Mouse (Mus musculus) neural tube, embryonic 12.5 days (tissue): ENCODE data around the gene Mvd. TPM values are rescaled to one million over a fixed set of nuclear protein-coding genes. Genes with fewer than 3 reads are reported as not detected.

ENCODE experiments used
- ATAC-seq: fragments of 200-750 bp; cut with Nextera tagmentation; 2 replicates; pipeline ENCODE4 v1.8.0; 2017; ENCODE audit warnings: low read depth, mild to moderate bottlenecking, moderate TSS enrichment, moderate library complexity; ENCODE audit not compliant: low FRiP score
- H3K27ac ChIP-seq: fragments of 300-500 bp; sonication (generic); 2 replicates; pipeline ENCODE4 v1.5.1; 2016
- H3K27me3 ChIP-seq: fragments of 300-500 bp; sonication (generic); replicated peaks from 2 replicates; pipeline ENCODE4 v1.6.1; 2016; ENCODE audit warnings: mild to moderate bottlenecking
- H3K36me3 ChIP-seq: fragments of 300-500 bp; sonication (generic); 2 replicates; pipeline ENCODE4 v1.6.1; 2016; ENCODE audit warnings: mild to moderate bottlenecking
- H3K4me1 ChIP-seq: fragments of 300-500 bp; sonication (generic); 2 replicates; pipeline ENCODE4 v1.6.1; 2016
- H3K4me2 ChIP-seq: fragments of 300-500 bp; sonication (generic); replicated peaks from 2 replicates; pipeline ENCODE4 v1.6.1; 2016; ENCODE audit warnings: mild to moderate bottlenecking
- H3K4me3 ChIP-seq: fragments of 300-500 bp; sonication (generic); 2 replicates; pipeline ENCODE4 v1.5.1; 2016
- H3K9ac ChIP-seq: fragments of 300-500 bp; sonication (generic); 2 replicates; pipeline ENCODE4 v1.6.1; 2016; ENCODE audit warnings: mild to moderate bottlenecking
- H3K9me3 ChIP-seq: fragments of 300-500 bp; sonication (generic); 2 replicates; pipeline ENCODE4 v1.6.1; 2016; ENCODE audit warnings: mild to moderate bottlenecking
- WGBS: fragments of 180-500 bp; shearing (Covaris S2); methylation state at CpG from one replicate; pipeline ENCODE4 v1.1.7; 2016; 5-methylcytosine and 5-hydroxymethylcytosine counted together
- polyA plus RNA-seq: library from polyadenylated mRNA; unstranded; fragments of >200 nt; fragmentation: Nextera tagmentation; extraction: Ambion mirVana; gene quantifications from 2 replicates; pipeline ENCODE4 v1.2.1, GENCODE M21; 2016

Mvd gene
- 52.3 TPM in 2 replicates for polyA plus RNA-seq

GRCm38 (mm10) chr8:122443262-122444006, at the start of gene Mvd:
TSS of gene Mvd (minus strand) at chr8:122443422.
- Histone ChIP-seq H3K9ac (peak within 1 kb of the TSS; percentile 86), H3K4me1 (peaks cover 30% of the 10 kb centered on the region), H3K4me3 (peak within 1 kb of the TSS; percentile 68), H3K27ac (peak within 1 kb of the TSS; percentile 94), H3K4me2 (peak within 1 kb of the TSS; percentile 89), H3K9me3 (no peaks in the 10 kb centered on the region), H3K27me3 (no peaks in the 10 kb centered on the region), H3K36me3 (peaks cover 11% of the 10 kb centered on the region)
- under 1% methylated on average over 47 of the region's 47 CpGs for whole genome bisulfite sequencing
- peak; percentile 98 for ATAC-seq

GRCm38 (mm10) chr8:122488387-122488786, 45.2 kb upstream of the Mvd start:
- no peaks in the 10 kb centered on the region for H3K9me3 ChIP-seq
- no peak overlapping the region for H3K27ac ChIP-seq
- 93% methylated on average over 9 of the region's 9 CpGs for WGBS
- no peak overlapping the region for H3K4me3 ChIP-seq
- H3K27me3 ChIP-seq = no peaks in the 10 kb centered on the region
- no peak for ATAC-seq
- no peak overlapping the region for H3K9ac ChIP-seq
- H3K4me2 ChIP-seq = no peak overlapping the region
- peaks cover 15% of the 10 kb centered on the region for H3K36me3 ChIP-seq
- H3K4me1 ChIP-seq = no peaks in the 10 kb centered on the region

- H3K4me3 ChIP-seq = no peak overlapping the region
- H3K9me3 ChIP-seq = no peaks in the 10 kb centered on the region
- no peak for ATAC-seq
- H3K27ac ChIP-seq = no peak overlapping the region
- WGBS = 92% methylated on average over 12 of the region's 12 CpGs
- H3K27me3 ChIP-seq = no peaks in the 10 kb centered on the region
- no peak overlapping the region for H3K9ac ChIP-seq
- H3K4me2 ChIP-seq = no peak overlapping the region
- H3K4me1 ChIP-seq = no peaks in the 10 kb centered on the region
- H3K36me3 ChIP-seq = peaks cover 48% of the 10 kb centered on the region
Observed at GRCm38 (mm10) chr8:122484831-122485230, 41.6 kb upstream of the Mvd start.

GRCm38 (mm10) chr8:122483877-122484276, 40.7 kb upstream of the Mvd start:
- H3K27ac ChIP-seq = no peak overlapping the region
- no peak for ATAC-seq
- no peak overlapping the region for H3K4me2 ChIP-seq
- no peak overlapping the region for H3K9ac ChIP-seq
- 97% methylated on average over 7 of the region's 7 CpGs for WGBS
- no peaks in the 10 kb centered on the region for H3K27me3 ChIP-seq
- no peak overlapping the region for H3K4me3 ChIP-seq
- H3K36me3 ChIP-seq = peaks cover 57% of the 10 kb centered on the region
- H3K4me1 ChIP-seq = no peaks in the 10 kb centered on the region
- no peaks in the 10 kb centered on the region for H3K9me3 ChIP-seq

DNA sequence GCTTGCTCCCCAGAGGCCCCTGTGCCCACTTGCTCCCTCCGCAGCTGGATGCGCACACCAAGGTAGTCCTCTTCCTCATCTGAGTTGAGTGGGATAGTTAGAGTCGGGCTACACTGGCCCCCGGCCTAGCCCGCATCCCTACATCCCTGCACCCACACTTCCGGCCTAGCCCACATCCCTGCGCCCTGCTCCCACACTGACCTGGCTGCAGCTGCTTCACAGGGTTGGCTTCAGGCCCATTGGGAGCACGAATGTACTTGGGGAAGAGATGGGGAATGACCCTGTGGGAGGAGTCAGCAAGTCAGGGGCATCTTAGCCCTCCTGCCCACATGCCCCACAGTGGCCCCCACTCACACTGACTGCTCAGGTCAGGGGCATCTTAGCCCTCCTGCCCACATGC, 39.2 kb upstream of the Mvd start:
- no peak for ATAC-seq
- Histone ChIP-seq H3K27ac (no peak overlapping the region), H3K9ac (no peak overlapping the region), H3K4me3 (no peak overlapping the region), H3K9me3 (no peaks in the 10 kb centered on the region), H3K4me2 (no peak overlapping the region), H3K27me3 (no peaks in the 10 kb centered on the region), H3K4me1 (no peaks in the 10 kb centered on the region), H3K36me3 (peaks cover 67% of the 10 kb centered on the region)
- 94% methylated on average over 8 of the region's 8 CpGs for WGBS

- peak within 1 kb of the TSS; percentile 94 for H3K4me2 ChIP-seq
- H3K4me3 ChIP-seq = peak within 1 kb of the TSS; percentile 98
- 0 out of 2 replicates have a peak within 1 kb of the TSS, but pooled peaks have one; percentile 20 for H3K27ac ChIP-seq
- WGBS = under 1% methylated on average over 103 of the region's 103 CpGs
- H3K36me3 ChIP-seq = peaks cover 42% of the 10 kb centered on the region
- H3K4me1 ChIP-seq = peaks cover 20% of the 10 kb centered on the region
- H3K9me3 ChIP-seq = no peaks in the 10 kb centered on the region
- ATAC-seq = peak; percentile 92
- peak within 1 kb of the TSS; percentile 94 for H3K9ac ChIP-seq
- H3K27me3 ChIP-seq = no peaks in the 10 kb centered on the region
Observed at GRCm38 (mm10) chr8:122475580-122476320, 32.5 kb upstream of the Mvd start, which contains the start of the genes Rnf166 and Ctu2. TSS of gene Rnf166 (minus strand) at chr8:122476064. TSS of gene Ctu2 (plus strand) at chr8:122476143.

- Histone ChIP-seq H3K4me3 (peak overlapping the region; percentile 98), H3K27me3 (no peaks in the 10 kb centered on the region), H3K4me1 (peaks cover 20% of the 10 kb centered on the region), H3K9ac (peak overlapping the region; percentile 94), H3K27ac (no peak overlapping the region), H3K36me3 (peaks cover 44% of the 10 kb centered on the region), H3K4me2 (peak overlapping the region; percentile 94), H3K9me3 (no peaks in the 10 kb centered on the region)
- ATAC-seq = no peak; the same call in 1 of the 2 replicates
- WGBS = 18% methylated on average over 16 of the region's 16 CpGs
Observed at GRCm38 (mm10) chr8:122474951-122475560, 31.8 kb upstream of the Mvd start.

DNA sequence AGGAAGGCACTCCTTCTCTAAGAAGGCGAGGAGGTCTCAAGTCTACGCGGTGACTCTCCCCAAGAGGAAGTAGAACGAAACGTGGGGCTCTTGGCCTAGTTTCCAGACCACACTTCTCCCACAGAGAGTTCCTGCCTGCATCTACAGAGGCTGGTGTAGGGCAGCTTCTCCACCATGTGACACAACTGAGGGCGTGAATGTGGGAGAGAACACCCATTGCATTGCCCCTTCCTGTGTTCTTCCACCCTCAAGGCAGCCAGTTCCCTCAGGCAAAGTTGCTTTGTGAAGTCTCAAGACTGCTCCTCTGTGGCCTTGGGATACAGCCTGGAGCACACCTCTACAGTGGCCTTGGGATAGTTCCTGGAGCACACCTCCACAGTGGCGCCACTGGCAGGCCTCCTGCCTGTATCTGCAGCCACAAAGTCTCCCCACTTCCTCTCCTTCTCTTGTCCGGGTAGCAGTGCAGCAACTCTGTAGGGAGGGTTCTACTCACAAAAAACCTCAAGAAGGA, 30.7 kb upstream of the Mvd start:
- Histone ChIP-seq H3K4me1 (peaks cover 20% of the 10 kb centered on the region), H3K4me3 (no peak overlapping the region), H3K4me2 (no peak overlapping the region), H3K9ac (no peak overlapping the region), H3K27ac (no peak overlapping the region), H3K36me3 (peaks cover 37% of the 10 kb centered on the region), H3K27me3 (no peaks in the 10 kb centered on the region), H3K9me3 (no peaks in the 10 kb centered on the region)
- 94% methylated on average over 8 of the region's 8 CpGs for whole genome bisulfite sequencing
- ATAC-seq = no peak

GRCm38 (mm10) chr8:122470691-122471090, 27.5 kb upstream of the Mvd start:
- Histone ChIP-seq H3K9me3 (no peaks in the 10 kb centered on the region), H3K4me1 (peaks cover 11% of the 10 kb centered on the region), H3K27me3 (no peaks in the 10 kb centered on the region), H3K36me3 (peaks cover 56% of the 10 kb centered on the region), H3K9ac (no peak overlapping the region), H3K4me2 (no peak overlapping the region), H3K4me3 (no peak overlapping the region), H3K27ac (no peak overlapping the region)
- ATAC-seq = no peak
- 87% methylated on average over 5 of the region's 5 CpGs for WGBS

DNA sequence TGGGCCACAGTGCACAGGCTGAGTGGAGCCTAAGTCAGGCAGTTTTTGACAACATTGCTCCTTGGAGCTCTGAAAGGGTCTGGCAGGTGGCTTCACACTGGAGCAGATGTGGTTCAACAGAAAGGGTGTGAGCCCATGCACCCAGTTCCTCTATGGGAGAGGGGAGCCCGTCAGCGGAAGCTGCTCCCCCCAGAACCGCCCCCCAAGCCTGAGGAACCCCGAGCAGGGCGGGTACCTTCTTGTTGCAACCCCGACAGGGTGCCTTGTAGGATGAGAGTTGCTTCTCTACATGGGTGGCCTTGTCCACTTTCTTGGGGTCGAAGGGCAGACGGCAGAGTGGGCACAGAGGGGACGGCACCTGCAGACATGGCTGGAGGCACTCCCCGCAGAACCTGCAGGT, 26.7 kb upstream of the Mvd start:
- H3K4me2 ChIP-seq = no peak overlapping the region
- H3K4me3 ChIP-seq = no peak overlapping the region
- no peak for ATAC-seq
- peaks cover 59% of the 10 kb centered on the region for H3K36me3 ChIP-seq
- no peak overlapping the region for H3K9ac ChIP-seq
- peaks cover 8% of the 10 kb centered on the region for H3K4me1 ChIP-seq
- H3K9me3 ChIP-seq = no peaks in the 10 kb centered on the region
- H3K27ac ChIP-seq = no peak overlapping the region
- no peaks in the 10 kb centered on the region for H3K27me3 ChIP-seq
- 90% methylated on average over 10 of the region's 10 CpGs for WGBS

DNA sequence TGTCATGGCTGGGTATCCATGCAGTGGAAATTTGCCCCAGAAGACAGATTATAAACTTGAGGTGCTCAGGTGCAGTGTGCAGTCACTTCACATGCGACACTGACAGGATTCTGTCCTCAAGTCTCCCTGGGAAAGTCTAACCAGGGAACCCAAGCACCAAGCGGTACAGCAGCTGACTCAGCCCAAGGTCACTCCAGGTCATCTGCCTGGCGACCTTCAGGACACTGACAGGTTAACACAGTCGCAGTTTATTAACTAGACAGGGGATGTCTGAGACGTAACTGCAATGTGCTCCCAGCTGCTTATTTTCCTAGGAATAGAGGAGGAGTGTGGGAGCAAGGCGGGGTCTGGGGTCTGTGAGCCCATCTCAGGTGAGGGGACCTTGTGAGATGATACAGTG, 26.2 kb upstream of the Mvd start:
- 85% methylated on average over 6 of the region's 6 CpGs for WGBS
- Histone ChIP-seq H3K27ac (no peak overlapping the region), H3K4me3 (no peak overlapping the region), H3K9me3 (no peaks in the 10 kb centered on the region), H3K27me3 (no peaks in the 10 kb centered on the region), H3K4me2 (no peak overlapping the region), H3K9ac (no peak overlapping the region), H3K4me1 (0 out of 2 replicates have a peak, but pooled peaks cover 3% of the 10 kb centered on the region), H3K36me3 (peaks cover 59% of the 10 kb centered on the region)
- no peak for ATAC-seq

- Histone ChIP-seq H3K4me3 (no peak overlapping the region), H3K27me3 (peaks cover 6% of the 10 kb centered on the region), H3K4me2 (no peak overlapping the region), H3K27ac (no peak overlapping the region), H3K4me1 (no peaks in the 10 kb centered on the region), H3K9ac (no peak overlapping the region), H3K9me3 (no peaks in the 10 kb centered on the region), H3K36me3 (peaks cover 47% of the 10 kb centered on the region)
- no peak for ATAC-seq
- WGBS = 91% methylated on average over 13 of the region's 13 CpGs
Observed at GRCm38 (mm10) chr8:122467816-122468215, 24.6 kb upstream of the Mvd start.
